8 mouse cellular contexts compared by ENCODE assay signal in genomic region chr9:53537336-53537965, GRCm38 (mm10). TPM values are rescaled to one million over a fixed set of nuclear protein-coding genes. Genes with fewer than 3 reads are reported as not detected.
DNase-seq lines count a peak whose midpoint lies in the region; ATAC-seq and TF ChIP-seq lines count a peak whose summit lies in the region.

No protein-coding gene starts in this region.

- no peak for TF ChIP-seq CTCF in bone marrow macrophage, adult 2 months (IDR thresholded peaks at IDR 0.05; ENCODE audit: low read depth, low read length)
- no peak for TF ChIP-seq CTCF in kidney, postnatal 0 days (IDR thresholded peaks at IDR 0.05; ENCODE audit: low read depth)

- no peak for TF ChIP-seq POLR2A in bone marrow macrophage, adult 2 months (IDR thresholded peaks at IDR 0.05; ENCODE audit: borderline replicate concordance, low read depth, low read length)

- H3K27me3 ChIP-seq in kidney, postnatal 0 days (ENCODE audit: insufficient read depth, low read length), result no peaks in the 10 kb centered on the region
- no peaks in the 10 kb centered on the region for H3K27me3 ChIP-seq in midbrain, embryonic 12.5 days

- DNase-seq in left cerebral cortex, postnatal 25 days (ENCODE audit: low spot score in 2 of 2), result peak; percentile 4 to 6
- no peak for DNase-seq in left cerebral cortex, postnatal 4 days
- DNase-seq in kidney, postnatal 0 days (ENCODE audit: low spot score), result peak; percentile 41
- no peak for DNase-seq in adrenal gland, postnatal 36 days
- no peak for DNase-seq in right cerebral cortex, postnatal 10 days (ENCODE audit: low spot score in 2 of 2)

- intact Hi-C loops in left cerebral cortex, postnatal 25 days (cut with DNase I), result loop anchor here (5.0 kb wide), 1 partner anchor 290 kb away; the partner anchor contains the start of gene Ddx10
- intact Hi-C loops in left cerebral cortex, postnatal 4 days (cut with DNase I), result no loop called here

- H3K9ac ChIP-seq in kidney, postnatal 0 days (ENCODE audit: low read depth, low read length), result peak overlapping the region; percentile 88
- peak overlapping the region; percentile 89 for H3K9ac ChIP-seq in midbrain, embryonic 12.5 days (replicated peaks)

- H3K36me3 ChIP-seq in kidney, postnatal 0 days (ENCODE audit: insufficient read depth, low read length), result no peaks in the 10 kb centered on the region
- H3K36me3 ChIP-seq in midbrain, embryonic 12.5 days, result no peaks in the 10 kb centered on the region

- H3K27ac ChIP-seq in bone marrow macrophage, adult 2 months (ENCODE audit: insufficient read depth, low read depth, low read length), result peak overlapping the region; percentile 56
- peak overlapping the region; percentile 93 for H3K27ac ChIP-seq in kidney, postnatal 0 days
- peak overlapping the region; percentile 88 for H3K27ac ChIP-seq in midbrain, embryonic 12.5 days (replicated peaks)

- peak overlapping the region; percentile 79 for H3K4me3 ChIP-seq in bone marrow macrophage, adult 2 months (ENCODE audit: insufficient read depth, low read length)
- H3K4me3 ChIP-seq in kidney, postnatal 0 days (replicated peaks; ENCODE audit: low read depth, low read length), result peak overlapping the region; percentile 93
- peak overlapping the region; percentile 90 for H3K4me3 ChIP-seq in midbrain, embryonic 12.5 days

- H3K9me3 ChIP-seq in kidney, postnatal 0 days (replicated peaks; ENCODE audit: low read length), result no peaks in the 10 kb centered on the region
- H3K9me3 ChIP-seq in midbrain, embryonic 12.5 days, result no peaks in the 10 kb centered on the region

- H3K4me1 ChIP-seq in bone marrow macrophage, adult 2 months (ENCODE audit: control insufficient read depth, insufficient read depth, low read length), result peaks cover 12% of the 10 kb centered on the region
- 0 out of 2 replicates have a peak, but pooled peaks cover 9% of the 10 kb centered on the region for H3K4me1 ChIP-seq in kidney, postnatal 0 days (replicated peaks; ENCODE audit: insufficient read depth, low read length)
- H3K4me1 ChIP-seq in midbrain, embryonic 12.5 days, result peaks cover 28% of the 10 kb centered on the region

- peak overlapping the region; percentile 91 for H3K4me2 ChIP-seq in kidney, postnatal 0 days (ENCODE audit: low read length)
- peak overlapping the region; percentile 94 for H3K4me2 ChIP-seq in midbrain, embryonic 12.5 days (replicated peaks)

- peak; percentile 30 for ATAC-seq in erythroid progenitor cell, adult 5-6 weeks (replicated peaks; ENCODE audit: low FRiP score, poor library complexity, severe bottlenecking)
- no peak for ATAC-seq in kidney, postnatal 0 days (replicated peaks; ENCODE audit: low FRiP score, low read depth)
- ATAC-seq in midbrain, embryonic 12.5 days (ENCODE audit: low FRiP score, low read depth), result no peak

- under 1% methylated on average over 31 of the region's 34 CpGs for WGBS in kidney, postnatal 0 days
- WGBS in midbrain, embryonic 12.5 days, result under 1% methylated on average over 32 of the region's 34 CpGs

RNA-seq across cellular contexts. Expression of gene Npat, which starts 0.6 kb away (rescaled TPM):
- total RNA-seq in left cerebral cortex, postnatal 25 days (2021), result 10 to 100 TPM; 17.5 to 20.4 TPM
- 10 to 100 TPM; 15.4 to 16.4 TPM for total RNA-seq in left cerebral cortex, postnatal 4 days (2021)
- polyA plus RNA-seq in bone marrow macrophage, adult 2 months (2012; ENCODE audit: insufficient read depth, insufficient read length, missing spikeins), result 8.1 and 10.6 TPM in 2 replicates
- total RNA-seq in erythroid progenitor cell, adult 5-6 weeks (2015; ENCODE audit: low replicate concordance), result 34.2 and 35.2 TPM in 2 replicates
- total RNA-seq in erythroid progenitor cell, adult 5-6 weeks (2017; ENCODE audit: low replicate concordance), result 23.0 and 32.1 TPM in 2 replicates
- polyA plus RNA-seq in kidney, postnatal 0 days (2015; fragmentation: Nextera tagmentation; extraction: Ambion mirVana), result 11.4 and 12.2 TPM in 2 replicates
- polyA plus RNA-seq in midbrain, embryonic 12.5 days (2016; fragmentation: Nextera tagmentation; extraction: Ambion mirVana), result 18.1 and 18.9 TPM in 2 replicates
- total RNA-seq in adrenal gland, postnatal 36 days (2021), result 10 to 100 TPM; 11.5 to 11.7 TPM

RNA-seq across cellular contexts. Expression of gene Atm, which starts 0.9 kb away (rescaled TPM):
- 10 to 100 TPM; 15.3 to 16.8 TPM for total RNA-seq in left cerebral cortex, postnatal 25 days (2021)
- 10 to 100 TPM; 23.8 to 24.7 TPM for total RNA-seq in left cerebral cortex, postnatal 4 days (2021)
- 10.9 and 12.3 TPM in 2 replicates for polyA plus RNA-seq in bone marrow macrophage, adult 2 months (2012; ENCODE audit: insufficient read depth, insufficient read length, missing spikeins)
- total RNA-seq in erythroid progenitor cell, adult 5-6 weeks (2015; ENCODE audit: low replicate concordance), result 4.2 and 5.4 TPM in 2 replicates
- 4.6 and 5.1 TPM in 2 replicates for total RNA-seq in erythroid progenitor cell, adult 5-6 weeks (2017; ENCODE audit: low replicate concordance)
- polyA plus RNA-seq in kidney, postnatal 0 days (2015; fragmentation: Nextera tagmentation; extraction: Ambion mirVana), result 6.5 and 7.8 TPM in 2 replicates
- 18.2 and 18.8 TPM in 2 replicates for polyA plus RNA-seq in midbrain, embryonic 12.5 days (2016; fragmentation: Nextera tagmentation; extraction: Ambion mirVana)
- total RNA-seq in adrenal gland, postnatal 36 days (2021), result 10 to 100 TPM; 15.9 to 16.9 TPM

Comparison
In these comparisons a context has a peak if more than half of its experiments do, and no peak if none do; other contexts are left out.
1. DNase-seq: peak in left cerebral cortex, postnatal 25 days (2 of 2) and kidney, postnatal 0 days (single experiment); none in left cerebral cortex, postnatal 4 days (single experiment), adrenal gland, postnatal 36 days (0 of 2) and right cerebral cortex, postnatal 10 days (0 of 2).
2. Peak in every context shown above with its lines, with median percentiles within 50 percentile points of each other: H3K27ac ChIP-seq and H3K4me3 ChIP-seq.